Mouse (Mus musculus) cerebellum, adult 8-10 months (tissue): ENCODE measurements around the gene Npsr1.

ENCODE experiments used
- DNase-seq: peaks from one replicate; pipeline ENCODE4 v3.0.0; 2022

The Npsr1 gene

DNA sequence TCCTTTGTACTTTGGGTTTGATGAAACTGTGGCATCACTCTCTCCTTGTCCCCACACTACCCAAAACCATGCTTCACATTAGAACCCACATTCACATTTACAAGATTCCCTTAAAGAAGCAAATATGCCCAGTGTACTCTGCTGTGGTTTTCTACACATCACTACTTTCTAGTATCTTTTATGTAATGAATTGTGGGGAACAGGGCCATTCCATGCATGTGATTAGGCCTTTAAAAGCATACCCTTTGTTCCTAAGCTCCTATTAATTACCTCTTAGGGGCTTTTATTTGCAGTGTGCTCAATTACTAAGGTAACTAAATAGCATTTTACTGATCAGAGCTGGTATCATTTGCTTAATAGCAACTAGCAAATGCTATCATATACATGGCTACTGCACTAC is 149.8 kb downstream of the Npsr1 start:
- no peak for DNase-seq

DNA sequence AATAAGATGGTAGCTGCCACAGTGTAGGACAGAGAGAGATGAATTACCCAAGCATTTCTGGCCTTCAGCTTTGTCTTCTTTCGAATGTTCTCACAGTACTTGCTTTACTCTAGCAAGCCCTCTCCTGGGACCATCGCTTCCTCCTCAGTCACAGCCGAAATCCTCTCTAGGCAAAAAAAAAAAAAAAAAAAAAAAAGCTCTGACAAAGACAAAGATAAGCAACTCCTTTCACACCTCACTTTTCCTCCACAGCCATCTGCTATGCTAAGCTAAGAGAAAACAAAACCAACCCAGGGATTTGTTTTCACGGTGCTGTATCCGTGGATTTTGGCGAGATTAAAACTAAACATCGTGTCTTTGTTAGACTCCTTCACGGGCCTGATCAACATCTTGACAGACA is 156.4 kb downstream of the Npsr1 start:
- no peak for DNase-seq

DNA sequence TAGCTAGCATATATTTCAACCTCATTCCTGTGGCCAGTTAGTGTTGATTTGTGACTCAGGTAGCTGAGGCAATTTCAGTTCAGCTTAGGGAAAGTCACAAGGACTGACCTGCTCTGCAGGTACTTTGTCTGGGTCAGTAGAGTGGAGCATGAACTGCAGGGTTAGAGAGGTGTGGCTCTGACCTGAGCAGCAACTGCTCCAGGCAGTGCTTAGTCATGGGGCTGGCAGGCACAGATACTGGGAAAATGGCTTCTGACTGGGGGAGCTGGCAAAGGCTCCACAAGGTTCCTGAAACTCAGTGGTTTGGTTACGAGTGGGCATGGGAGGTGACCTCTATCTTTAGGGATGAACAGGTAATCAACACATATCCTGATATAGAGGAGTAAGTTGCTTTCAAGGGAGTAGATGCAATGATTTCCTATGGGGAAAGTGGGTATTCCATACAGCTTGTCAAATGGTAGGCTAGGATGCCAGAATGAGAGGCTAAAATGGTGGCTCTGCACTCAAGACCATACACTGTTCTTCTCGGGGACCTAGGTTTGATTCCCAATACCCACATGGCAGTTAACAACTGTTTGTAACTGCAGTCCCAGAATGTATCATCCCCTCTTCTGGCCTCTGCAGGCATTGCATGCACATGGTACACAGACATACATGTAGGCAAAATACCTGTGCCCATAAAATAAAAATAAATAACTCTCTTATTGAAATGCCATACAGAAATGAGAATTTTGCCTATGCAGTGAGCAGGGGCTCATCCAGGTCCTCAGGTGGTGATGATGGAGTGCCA is 182.9 kb downstream of the Npsr1 start:
- DNase-seq: no peak

DNA sequence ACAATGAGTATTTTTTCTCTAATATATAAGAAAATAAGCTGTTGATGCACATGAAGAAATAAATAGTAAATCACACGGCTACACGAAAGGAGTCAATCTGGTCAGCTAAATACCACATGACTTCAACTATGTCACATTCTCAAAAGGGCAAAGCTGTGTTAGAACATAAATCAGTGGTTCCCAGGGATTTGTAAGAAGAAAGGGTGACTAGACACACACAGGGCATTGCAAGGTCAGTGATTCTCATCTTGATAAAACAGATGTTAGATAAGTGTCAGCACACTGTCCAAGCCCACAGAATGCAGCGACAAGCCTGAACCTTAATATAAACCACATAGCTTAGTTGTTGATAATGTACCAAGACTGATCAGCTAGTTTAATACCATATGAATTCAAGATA is 184.8 kb downstream of the Npsr1 start:
- DNase-seq: no peak

GRCm38 (mm10) chr9:24283071-24283470 is 185.3 kb downstream of the Npsr1 start:
- DNase-seq: no peak

GRCm38 (mm10) chr9:24283536-24283935 is 185.7 kb downstream of the Npsr1 start:
- no peak for DNase-seq

DNA sequence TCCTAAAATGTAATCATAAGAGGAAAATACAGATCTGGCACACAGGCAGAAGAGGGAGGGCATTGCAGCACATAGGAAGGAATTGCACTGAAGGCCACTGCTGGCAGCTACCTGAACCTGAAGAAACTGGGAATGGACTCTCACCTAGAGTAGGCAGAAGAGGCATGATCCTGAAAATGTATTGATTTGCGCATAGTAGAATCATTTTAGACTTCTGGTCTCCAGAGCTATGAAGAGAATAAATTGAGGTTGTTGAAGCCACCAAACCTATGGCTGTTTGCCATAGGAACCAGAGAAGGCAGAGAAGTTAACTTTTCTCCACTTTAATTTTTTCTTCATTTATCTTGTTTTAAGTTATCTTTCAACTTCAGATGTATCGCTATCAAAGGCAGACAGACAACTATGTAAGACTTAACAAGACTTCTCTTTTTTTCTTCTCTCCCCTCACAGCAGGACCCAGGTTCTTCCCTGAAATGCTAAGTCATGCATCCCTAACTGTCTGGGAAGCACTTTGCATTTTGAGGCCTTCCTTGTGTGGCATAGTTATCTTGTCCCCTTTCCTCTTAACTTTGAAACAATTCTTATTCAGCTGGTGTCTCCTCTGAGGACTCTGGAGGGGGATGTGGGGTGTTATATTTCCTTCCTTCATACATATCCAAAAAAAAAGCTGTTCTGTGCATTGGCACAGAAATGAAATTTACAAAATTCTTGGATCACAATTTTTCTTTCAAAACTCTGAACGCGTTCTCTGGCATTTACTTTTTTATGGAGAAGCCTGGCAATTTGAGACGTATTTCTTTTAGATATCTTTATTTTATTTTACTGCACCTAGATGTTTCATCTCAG is 186.7 kb downstream of the Npsr1 start:
- no peak for DNase-seq

DNA sequence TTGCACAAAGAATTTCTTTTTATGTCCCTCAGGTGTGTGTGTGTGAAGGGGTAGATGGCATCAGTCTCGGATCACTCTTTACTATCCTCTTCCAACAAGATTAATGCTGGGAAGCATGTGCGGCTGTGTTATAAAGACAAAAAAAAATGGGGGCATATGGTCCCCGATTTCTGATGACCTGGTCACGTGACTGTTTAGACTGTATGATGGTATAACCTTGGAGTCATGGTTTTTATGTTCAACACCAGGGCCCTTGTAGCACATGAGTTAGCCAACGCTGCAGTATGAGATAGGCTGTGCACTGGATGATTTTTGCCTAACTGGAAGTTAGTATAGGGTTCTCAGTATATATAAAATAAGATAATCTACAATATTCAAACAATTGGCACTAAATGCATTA is 187.6 kb downstream of the Npsr1 start:
- DNase-seq: no peak

DNA sequence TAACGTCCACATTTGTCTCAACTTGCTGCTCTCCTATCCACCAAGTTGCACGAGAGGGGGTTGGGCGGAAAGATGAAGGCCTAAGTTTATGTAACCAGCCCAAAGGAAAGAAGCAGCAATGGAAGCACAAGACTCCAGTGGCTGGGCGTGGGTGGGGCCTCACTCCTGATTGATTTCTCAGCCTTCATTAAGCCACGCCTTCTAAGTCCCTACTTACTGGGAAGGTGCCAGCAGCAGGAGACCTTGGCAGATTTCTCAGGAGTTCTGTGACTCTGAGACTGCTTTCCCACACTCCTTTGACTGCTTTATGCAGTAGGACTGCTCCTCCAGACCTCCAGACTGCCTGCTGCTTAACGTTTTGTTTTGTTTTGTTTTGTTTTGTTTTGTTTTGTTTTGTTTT is 193.6 kb downstream of the Npsr1 start:
- DNase-seq: no peak

GRCm38 (mm10) chr9:24293252-24293959 is 195.6 kb downstream of the Npsr1 start:
- no peak for DNase-seq

- DNase-seq: no peak
These were observed 205.1 kb downstream of the Npsr1 start for GRCm38 (mm10) chr9:24302906-24303305.

DNA sequence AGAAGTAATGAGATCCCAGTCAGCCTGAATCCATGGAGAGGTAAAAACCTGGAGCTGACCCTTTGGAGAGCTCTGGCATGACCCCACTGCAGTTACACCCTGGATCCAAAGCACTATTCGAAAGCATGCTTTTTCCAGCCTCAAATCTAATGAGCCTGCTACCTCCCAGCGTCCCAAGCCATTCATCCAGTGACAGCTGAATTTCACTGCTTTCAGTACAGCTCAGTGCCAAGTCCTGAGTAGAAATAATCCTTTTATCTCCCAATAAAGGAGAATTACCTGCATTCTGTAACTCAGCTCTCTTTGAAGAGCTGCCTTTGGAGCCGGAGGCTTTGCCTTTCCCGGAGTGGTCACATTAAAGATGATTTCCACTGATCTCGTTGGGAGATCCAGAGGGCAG is 209.2 kb downstream of the Npsr1 start:
- no peak for DNase-seq

- no peak for DNase-seq
These were observed 209.6 kb downstream of the Npsr1 start for GRCm38 (mm10) chr9:24307400-24307799.

DNA sequence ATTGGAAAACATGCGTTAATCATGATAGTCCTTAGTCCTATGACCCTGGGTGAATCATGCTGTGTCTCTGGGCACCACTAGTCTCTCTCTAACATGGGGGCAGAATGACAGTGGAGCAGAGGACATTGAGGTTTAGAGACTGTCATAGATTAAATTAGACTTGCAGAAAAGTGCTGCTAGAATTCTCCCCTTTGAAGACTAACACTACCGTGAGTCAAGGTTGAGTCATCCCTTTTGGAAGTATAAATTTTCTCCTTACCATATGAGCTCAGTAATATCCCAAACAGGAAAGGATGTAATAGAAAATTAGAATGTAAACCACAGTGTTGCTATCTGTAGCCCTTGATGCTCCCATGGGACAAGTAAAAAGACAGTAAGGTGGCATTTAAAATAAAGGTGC is 218.0 kb downstream of the Npsr1 start:
- no peak for DNase-seq

DNA sequence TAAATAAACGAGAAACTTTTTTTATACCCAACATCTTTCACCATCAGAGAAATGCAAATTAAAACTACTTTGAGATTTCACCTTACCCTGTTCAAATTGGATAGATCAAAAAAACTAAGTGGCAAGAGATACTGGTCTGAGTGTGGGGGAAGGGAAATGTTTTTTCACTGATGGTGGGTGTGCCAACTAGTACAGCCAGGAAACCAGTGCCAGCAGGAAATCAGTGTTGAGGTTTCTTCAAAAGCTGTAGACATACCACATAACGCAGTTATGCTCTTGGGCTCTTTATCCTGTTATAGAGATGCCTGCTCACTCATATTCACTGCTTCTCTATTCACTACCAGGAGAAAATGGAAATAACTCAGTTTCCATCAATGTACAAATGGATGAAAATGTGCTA is 233.9 kb downstream of the Npsr1 start:
- DNase-seq: no peak

DNA sequence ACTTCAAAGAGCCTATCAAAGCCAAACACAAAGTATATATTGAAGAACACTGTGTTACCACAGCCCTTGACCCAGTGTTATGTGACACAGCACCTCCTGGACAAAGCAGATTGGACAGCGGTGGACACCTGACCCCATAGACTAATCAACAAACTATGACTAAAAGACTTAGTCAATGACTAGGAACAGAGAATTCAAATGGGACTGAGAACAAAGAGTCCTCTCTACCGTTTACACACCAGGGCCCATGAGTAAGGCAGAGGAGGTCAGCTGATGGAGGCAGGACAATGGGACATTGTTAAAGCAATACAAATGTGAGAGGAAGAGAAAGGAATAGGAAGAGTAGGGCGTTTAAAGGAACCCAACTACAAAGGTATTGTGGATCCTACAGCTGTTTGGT is 243.5 kb downstream of the Npsr1 start:
- DNase-seq: no peak

GRCm38 (mm10) chr9:24347011-24347410 is 249.2 kb downstream of the Npsr1 start:
- no peak for DNase-seq

DNA sequence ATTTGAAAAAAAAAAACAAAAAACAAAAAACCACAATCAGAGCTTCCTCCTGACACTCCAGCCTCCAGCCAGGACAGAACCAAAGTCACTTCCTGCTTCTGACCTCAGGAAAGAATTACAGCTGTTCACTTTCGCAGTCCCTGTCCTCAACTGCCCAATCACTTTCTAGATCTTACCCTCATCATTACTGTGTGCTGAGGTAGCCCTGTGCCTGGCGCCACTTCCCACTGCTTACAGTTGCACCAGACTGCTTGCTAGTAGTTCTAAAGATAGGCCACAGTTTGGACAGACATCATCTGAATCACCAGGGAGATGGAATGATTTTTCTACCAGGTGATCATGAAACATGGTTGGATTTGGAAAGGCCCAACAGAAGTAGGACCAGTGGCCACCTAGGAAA is 251.7 kb downstream of the Npsr1 start:
- DNase-seq: no peak

DNA sequence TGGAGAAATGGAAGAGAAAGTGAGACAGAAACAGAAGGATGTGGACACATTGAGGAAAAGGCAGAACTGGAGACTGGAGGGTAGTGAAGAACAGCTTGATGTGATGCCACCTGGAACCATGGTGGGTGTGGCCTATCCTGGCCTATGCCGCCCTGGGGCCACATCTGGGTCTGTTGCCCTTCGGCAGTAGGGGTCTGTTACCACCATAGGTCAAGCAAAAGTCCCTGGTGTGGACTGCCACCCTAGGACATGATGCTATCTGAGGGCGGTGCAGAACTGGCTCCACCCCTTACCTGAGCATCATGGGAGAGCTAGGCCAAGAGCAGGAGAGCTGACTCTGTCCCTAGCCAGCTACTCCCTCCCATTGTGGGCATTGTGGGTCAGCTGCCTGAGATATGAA is 253.6 kb downstream of the Npsr1 start:
- no peak for DNase-seq
